Mouse (Mus musculus) retina, postnatal 1 day (tissue): ENCODE measurements around the gene Scn3a.

Experiments used
- DNase-seq: peaks from one replicate; pipeline ENCODE4 v3.0.0-alpha.2; 2012

Scn3a gene

DNA sequence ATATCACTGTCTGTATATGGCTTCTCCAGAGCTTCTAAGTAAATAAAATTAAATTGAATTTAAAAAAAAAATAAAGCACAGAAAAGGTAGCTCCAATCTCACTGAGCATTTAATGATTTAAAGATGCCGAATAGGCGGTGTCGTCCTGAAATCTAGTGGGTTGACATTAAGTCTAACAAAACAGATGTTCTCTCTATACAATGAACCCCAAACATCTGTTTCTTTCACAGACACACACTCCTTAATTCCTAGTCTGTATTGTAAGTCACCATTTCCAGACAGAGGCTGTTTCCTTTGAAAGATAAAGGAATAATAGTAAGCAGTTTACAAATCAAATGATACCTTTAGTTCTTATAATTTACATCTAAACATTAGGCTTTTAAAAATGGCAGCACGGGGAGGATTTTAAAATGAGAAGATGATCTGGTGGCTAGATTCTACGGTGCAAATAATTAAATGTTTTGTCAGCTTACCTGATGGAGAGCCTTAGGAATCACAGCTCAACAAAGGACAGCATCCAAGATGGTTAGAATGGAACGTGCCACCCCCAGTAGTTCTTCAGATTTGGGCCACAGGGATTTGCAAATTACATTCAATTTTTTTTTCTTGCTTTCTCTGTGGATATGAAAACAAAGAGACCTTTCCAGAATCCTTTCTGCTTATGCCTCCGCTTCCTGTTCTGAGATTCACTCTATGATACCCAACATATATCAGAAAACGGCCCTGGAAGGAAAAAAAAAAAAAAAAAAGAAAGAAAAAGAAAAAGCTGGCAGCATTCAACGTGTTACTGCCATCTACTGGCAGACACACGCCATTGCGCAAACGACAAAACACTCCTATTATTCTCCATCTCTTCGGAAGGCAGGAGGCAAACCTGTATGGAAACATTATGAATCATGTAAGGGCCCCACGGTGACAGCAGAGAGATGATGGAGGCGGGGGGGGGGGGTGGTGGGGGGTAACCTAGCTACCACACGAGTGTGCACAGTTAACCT, at the start of gene Scn3a:
Gene Scn3a, minus strand, starts transcription at position 835 of the 995 bp plus-strand sequence.
- DNase-seq = peak; percentile 77

DNA sequence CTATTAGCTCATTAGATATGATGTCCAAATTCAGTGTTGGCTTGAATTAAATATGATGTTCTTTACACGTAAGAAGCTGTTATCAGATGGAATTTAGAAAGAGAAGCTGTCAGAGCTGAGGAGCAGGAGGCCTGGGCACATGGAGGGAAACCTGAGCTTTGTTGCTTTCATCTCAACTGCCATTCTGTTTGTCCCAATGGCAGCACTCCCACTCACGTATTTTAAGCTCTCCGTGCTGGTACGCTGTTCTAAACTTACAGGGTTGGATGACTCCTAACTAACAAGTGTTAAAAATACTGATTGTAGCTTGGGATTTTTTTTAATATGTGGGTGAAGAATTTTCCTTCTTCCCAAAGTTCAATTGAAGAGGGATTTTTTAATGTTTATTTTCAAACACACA, 44.5 kb upstream of the Scn3a start:
- no peak for DNase-seq

DNA sequence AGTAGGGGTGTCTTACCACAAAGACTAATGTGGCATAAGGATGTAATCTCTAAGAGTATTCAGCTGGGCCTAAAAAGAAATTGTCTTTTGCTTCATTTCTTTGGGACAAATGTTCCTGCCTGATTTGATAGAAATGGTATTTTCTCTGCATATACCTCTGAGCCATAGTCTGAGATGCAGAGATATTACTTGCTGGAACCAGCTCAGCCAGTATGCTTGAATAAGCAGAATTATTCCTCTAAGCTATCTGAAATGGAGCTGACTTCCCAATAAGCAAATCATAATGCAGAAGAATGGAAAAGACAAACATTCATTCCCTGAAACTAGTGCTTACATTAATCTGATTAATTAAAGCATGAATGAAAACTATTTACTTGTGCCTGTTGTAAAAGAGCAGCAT, 40.4 kb upstream of the Scn3a start:
- peak; percentile 8 for DNase-seq

DNA sequence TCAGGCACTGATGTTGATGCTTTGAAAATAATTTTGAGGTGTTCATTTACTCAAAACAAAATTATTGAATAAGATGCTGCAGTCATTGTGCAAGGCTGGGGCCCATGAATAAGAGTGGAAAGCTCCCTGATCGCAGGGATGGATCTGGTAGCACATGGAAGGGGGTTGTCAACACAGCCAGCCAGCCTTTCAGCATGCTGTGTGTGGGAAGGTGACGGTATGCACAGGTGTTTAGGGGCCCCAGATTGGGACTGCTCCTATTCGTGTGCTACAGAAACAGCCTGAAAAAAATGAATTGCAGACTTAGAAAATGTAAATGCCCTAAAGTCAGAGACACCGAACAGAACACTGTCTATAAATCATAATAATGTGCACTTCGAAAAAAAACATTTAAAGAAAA, 20.3 kb upstream of the Scn3a start:
- DNase-seq = no peak

DNA sequence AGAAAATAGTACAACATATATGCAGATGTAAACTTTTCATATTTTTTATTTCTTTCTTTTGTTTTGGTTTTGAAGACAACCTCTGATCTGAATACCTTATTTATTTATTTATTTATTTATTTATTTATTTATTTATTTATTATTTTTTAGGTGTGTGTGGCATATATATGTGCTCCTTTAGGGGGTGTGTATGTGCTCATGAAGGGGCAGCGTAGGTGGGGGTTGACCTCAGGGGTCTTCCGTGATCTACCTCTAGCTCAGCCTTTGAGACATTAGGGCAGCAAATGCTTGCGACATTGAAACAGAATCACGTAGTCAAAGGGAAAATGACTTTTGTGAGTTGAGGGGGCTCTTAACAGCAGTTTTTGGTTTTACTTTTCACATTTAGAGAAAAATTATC, 498 bp upstream of the Scn3a start:
- no peak for DNase-seq

DNA sequence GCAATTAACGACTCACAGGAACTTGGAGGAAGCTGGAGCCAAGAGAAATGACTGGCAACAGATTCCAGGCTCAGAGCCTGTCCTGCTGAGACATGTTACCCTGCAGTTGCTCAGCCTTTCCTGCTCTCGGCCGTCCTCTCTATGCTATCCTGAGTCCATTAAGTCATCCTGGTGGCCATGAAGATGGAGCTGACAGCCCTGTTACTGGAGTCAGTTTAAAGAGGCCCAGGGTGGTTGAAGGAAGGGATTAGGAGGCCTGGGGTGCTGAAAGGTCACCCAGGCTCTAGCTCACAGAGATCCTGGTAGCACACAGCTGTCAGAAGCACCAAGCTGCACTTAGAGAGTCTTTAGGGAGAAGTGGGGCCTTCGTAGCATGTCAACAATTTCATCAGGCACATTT, 3.5 kb downstream of the Scn3a start:
- peak; percentile 46 for DNase-seq

DNA sequence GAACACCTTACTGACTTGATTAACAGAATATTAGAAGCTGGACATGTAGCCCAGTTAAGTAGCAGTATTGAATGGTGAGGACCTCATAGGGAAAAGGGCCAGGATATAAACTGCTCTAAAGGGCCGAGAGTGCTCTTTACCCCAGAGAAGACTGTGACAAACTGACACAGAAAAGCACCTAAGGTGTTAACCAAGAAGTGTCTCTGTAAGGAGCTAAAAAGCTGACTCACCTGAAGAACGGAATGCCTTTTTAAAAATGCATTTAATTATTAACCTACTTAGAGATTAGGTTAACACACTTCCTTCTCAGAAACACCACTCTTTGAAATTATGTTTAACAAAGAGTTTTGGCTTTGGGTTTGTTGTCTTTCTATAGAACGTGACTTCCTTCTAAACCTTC, 9.7 kb downstream of the Scn3a start:
- no peak for DNase-seq

DNA sequence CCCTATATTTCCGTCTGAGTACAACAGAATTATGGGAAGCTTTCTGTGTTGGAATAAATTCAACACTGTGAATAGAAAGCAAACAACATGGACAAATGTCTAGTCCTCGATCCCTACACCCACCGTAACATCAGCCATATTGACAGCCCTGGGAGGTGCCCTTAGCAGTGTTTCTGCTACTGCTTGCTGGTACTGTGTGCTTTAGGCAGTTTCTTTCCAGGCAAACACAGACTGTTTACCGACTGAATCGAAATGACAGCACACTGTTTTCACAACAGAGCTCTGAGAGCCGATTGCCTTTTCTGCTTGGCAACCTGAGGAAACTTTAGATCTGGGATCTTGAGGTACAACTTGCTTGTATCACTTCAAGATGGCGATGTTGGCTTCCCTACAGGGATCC, 12.8 kb downstream of the Scn3a start:
- no peak for DNase-seq

DNA sequence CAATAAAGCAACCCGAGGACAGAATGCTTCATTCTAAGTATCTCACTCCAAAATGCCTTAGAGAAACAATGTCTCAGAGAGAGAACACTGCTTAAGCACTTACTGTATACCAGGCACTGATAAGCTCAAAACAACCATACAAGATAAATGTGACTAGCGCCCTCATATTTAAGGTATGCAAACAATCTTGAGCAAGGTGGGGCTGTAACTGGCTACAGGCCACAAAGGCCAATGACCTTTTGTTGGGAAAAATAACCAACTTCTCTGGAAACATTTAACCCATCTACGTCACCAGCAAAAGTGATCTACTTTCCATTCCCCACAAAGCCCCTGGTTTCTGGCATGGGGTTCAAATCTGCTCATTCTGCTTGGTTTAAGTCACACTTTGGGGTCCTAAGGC, 14.0 kb downstream of the Scn3a start:
- DNase-seq = no peak

DNA sequence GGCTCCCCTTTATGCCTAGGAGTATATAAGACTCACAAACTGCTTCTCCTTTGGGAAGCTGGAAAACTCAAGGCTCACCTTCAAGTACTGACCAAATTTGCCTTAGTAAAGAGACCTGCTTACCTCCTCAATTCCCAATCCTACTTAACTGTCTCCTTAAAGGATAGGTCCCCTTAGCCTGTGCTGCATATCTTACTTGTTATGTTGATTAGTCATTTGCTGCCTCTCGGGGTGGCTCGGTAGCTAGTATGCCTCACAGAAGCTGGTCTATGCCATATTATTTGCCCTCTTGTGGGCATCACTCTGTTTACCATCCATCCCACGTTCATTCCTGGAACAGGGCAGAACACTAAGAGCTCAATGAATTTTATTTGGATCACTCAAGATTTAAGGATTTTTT, 14.7 kb downstream of the Scn3a start:
- no peak for DNase-seq

DNA sequence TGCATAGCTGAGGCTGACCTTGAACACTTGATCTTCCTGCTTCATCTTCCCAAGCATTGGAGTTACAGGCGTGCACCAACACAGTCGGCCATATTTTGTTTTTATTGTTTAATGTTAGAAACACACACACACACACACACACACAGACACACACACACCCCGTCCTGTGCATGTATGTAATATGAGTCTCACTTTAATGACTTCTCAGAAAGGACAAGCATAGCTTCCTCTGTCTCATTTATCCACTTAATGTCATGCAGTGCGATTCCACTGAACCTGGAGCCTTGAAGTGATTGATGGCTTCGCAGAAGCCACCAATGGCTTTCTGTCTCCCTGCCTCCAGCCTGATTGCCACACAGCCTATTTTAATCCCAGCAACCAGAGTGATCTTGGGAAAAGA, 15.2 kb downstream of the Scn3a start:
- peak; percentile 15 for DNase-seq

DNA sequence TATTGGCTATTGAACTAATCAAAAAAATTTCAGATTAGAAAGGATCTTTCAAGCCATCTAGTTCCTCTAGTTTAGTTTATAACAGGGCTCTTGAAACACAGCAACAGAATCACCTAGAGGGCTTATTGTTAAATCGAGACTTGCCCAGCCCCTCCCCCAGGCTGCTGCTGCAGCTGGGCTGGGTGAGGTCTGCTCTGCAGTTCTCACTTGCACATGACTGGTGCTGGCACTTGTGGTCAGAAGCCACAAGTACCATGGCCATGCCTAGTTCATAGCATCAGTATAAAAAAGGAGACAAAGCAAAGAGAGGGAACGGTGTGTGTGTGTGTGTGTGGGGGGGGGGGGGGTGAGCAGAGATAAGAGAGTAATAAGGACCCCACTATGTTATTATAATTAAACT, 15.7 kb downstream of the Scn3a start:
- peak; percentile 18 for DNase-seq

DNA sequence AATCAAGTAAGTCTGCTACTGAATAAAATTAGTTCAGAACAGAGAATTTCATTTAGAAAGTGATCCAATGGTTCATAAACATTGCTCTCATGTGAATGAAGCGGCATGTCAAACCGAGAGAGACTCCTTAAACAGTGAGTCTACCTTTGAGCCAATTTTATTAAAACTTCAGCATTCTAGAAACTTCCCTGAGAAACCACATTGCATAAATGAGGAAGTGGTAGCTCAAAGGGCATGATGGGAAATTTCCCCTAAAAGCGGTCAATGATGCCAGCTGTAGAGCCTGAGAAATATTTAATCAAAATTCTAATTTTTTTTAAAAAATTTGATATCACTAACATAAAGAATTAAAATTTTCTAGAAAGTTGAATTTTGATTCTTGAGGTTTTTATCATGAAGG, 16.9 kb downstream of the Scn3a start:
- no peak for DNase-seq

DNA sequence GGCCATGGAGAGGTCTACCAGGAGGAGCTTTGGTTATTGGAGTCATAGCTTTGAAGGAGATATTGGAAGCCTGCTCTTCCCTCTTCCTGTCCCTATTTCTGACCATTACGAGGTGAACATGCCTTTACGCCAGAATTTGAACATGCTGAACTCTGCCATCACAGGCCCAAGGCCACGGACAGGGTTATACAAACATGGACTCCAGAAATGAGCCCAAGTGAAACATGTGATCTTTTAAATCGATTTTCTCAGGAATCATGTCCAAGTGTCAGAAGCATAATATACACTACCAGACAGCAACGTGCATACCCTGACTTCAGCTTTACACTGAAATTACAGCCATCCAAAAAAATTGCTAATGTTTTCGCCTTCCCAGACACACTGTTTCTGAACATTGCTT, 18.8 kb downstream of the Scn3a start:
- no peak for DNase-seq

DNA sequence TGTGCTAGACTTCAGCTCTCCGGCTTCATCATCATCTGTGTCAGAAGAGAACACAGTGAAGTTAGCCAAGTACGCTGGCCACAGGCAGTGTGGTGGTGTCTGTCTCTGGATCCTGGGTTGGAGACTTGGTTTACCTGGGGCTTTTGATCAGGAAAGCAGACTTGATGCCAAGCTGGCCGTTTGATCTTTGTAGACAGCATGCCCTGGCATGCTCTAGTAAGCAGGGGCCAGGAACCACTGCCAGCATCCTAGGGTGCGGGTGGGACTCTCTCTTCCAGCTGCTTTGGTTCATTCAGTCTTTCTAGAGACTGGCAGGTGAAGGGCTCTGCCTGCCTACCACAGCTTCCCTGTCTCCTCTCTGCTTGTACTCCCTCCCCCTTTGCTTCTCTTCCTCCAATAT, 20.1 kb downstream of the Scn3a start:
- DNase-seq = no peak

DNA sequence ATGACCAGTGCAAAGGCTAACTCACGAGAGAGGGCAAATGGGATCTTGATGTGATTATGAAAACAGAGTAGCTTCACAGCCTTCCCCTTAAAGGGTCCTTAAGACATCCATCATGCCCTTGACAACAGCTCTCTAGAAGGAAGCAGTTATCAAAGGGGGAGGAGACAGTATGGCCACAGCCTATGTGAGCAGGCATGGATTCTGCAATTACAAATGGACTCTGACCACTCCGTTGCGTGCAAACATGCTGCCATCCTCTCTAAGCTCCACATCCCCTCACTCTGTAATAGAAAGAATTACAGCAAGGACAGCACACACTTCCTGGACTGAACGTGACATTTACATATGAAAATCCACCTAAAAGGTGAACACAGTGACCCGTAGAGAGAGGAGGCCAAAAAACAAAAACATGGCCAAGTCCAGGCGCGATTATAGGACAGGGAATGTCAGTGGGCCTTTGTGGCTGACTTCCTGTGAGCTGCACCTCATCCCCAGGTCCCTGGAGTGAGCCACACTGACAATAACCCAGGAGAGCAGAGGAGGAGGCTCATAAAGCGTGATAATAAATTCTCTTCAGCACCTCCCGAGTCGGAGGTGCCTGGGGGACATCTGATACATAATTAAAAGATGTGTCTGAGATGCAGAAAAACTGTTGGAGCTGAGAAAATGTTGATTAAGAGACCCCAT, 24.4 kb downstream of the Scn3a start:
- no peak for DNase-seq

DNA sequence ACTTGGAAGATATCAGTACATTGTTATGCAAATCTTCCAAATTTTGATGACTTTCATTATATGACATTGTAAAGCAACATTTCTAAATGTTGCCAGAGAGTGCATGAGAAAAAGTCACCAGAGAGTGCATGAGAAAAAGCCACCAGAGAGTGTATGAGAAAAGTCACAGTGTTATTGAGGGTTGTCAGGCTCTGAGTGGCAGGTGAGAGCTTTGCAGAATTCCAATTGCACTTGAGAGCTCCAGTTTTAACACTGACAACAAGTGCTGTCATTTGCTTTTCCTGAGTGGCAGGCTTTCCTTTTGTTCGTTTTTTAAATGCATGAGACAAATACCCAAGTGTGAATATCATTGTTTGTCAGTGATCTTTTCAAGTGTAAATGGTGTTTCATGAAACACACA, 25.6 kb downstream of the Scn3a start:
- no peak for DNase-seq

DNA sequence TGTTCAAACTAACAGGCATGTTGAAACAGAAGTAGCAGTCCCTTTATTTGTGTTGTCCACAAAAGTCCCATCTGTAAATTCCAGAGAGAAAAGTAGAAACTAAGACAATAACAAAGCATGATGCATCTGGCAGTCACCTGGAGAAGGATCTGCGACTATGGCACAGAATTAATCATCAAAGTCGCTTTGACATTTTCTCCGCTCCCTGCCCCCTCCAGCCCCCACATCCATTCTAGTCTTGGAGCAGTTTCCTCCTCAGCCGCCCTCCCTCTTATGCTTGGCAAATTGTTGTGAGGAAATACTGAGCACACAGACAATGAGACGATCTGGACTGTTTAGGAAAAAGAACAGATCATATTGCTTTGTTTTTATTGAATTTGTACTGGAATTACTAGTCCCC, 29.0 kb downstream of the Scn3a start:
- DNase-seq = no peak

DNA sequence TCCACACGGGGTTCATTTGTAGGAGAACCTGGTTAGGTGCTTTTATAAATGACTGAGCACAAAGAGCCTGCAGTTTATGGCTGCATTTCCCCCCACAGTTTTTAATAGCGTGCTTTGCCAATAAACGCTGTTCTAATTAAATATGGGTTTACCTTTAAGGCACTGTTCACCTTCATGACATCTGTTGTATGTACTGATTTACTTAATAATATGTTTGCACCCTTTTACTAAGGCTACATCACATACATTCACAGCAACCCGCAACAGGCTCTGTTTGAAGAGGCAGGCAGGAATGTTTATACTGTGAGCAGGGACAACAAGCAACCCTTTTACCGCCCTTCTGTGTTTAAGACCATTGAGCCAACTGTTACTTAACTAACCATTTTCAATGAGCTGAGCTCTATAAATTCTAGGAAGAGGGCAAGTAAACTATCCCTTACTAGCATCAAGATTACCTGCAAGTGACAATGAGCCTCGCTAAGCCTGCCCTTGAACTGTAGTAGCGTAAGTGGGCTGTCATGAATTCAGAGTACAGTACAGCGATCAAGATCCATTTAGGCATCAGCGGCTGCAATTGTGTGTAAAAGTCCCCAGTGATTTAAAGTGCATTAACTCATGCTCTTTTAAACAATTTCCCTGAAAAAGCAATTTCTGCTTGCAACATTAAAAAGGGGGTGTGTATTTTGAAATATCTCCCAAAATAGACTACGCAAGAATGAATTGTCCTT, 35.1 kb downstream of the Scn3a start:
- DNase-seq = no peak

DNA sequence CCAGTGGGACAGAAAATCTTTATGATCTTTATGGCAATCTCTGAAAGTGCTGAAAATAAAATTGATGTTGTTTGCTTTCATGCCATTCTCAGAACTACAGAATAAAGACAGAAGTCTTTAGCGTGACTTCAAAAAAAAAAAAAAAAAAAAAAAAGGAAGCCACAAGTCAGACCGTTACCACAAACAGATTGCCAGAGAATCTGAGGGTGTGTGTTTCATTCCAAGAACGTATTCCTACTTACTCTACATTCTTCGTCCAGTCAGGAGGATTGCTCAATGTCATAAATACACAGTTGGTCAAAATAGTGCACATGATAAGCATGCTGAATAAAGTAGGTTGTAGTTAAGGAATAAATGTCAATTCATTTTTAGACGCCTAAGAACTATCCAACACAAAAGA, 38.3 kb downstream of the Scn3a start:
- DNase-seq = no peak

DNA sequence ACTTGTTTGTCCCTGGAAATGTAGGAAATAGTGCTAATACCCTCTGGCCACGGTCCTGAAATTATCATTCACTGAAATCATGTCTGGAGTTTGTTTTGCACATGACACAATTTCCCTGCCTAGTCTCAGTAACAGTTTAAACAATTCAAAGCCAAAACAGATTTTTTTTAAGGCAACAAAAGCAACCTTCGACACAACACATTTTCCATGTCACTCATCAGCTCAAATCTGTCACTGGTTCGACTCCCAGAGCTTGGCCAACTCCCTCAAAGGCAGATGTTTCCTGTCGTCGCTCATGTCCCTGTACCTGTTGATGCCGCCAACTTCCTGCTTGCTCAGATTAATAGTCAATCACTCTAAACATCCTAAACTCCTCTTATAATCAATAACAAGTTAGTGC, 50.7 kb downstream of the Scn3a start:
- DNase-seq = no peak

DNA sequence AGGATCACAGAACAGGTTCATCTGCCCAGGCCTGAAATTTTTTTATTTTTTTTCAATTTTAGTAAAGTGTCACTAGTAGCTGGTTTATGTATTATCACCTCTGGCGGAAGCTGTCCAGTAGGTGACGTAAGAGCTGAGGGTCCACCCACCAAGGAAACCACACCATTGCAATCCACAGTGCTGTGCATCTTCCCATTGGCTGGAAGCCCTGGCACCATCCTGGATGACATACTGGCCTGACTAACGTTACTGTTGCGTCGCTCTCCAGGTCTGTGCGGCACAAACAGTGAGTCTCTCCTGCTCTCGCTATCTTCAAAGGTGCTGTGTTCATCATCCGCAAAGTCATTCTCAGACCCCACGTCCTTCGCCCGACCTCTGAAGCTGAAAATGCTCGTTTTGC, 59.2 kb downstream of the Scn3a start:
- no peak for DNase-seq

DNA sequence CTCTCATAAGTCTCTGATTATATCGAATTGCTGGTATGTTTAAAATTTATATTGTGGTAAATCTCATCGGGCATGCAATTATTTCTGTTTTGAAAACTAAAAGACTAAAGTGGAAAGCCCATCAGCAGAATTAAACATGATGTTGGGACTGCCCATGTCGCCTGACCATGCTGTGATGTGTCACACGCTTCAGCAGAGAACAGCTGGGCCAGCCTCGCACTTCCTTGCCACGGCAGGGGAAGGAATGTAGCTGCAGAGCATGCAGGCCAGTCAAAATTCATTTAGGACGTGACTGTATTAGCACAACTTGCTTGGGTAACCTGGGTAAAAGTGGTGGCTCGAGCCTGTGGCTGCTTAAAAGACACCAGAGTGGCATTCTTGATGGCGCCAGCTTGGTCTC, 77.0 kb downstream of the Scn3a start:
- peak; percentile 15 for DNase-seq

DNA sequence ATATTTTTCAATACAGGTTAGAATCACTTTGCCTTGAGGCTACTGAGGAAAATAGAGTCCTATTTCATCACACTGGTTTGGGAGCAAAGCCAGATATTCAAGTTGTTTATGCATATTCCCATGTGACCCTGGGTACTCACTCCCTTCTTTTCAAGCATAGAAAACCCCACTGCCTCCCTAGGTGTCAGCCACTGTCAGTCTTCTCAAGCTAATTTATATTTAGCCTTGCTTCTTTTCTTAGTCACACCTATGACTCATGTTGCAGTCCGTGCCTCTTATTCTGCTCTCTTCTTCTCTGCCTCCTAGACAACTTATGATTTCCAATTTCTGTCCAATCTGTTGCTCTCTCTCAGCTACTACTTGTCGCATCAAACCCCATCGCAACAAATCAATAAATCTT, 84.0 kb downstream of the Scn3a start:
- no peak for DNase-seq
